Comparison of ENCODE assay signal across 19 mouse cellular contexts in genomic region chr7:125222684-125223083, GRCm38 (mm10).
"Had no signal": no experiment of that assay in that cellular context is flagged by ENCODE, and none has a peak within 500 bp of the region (broad histone marks: within the 10 kb centered on the region; RNA-seq: fewer than 3 reads in every experiment).

No protein-coding gene starts in this region.

- H3K9ac ChIP-seq: lung, embryonic 14.5 days; midbrain, embryonic 12.5 days; neural tube, embryonic 13.5 days; neural tube, embryonic 15.5 days had no signal

- DNase-seq: lung, adult 18-20 months; lung, embryonic 14.5 days; lung, postnatal 10 days; lung, postnatal 4 days; midbrain, embryonic 14.5 days; retina, postnatal 1 day; right cerebral cortex, adult 18-20 months; right cerebral cortex, postnatal 25 days; right cerebral cortex, postnatal 4 days; spleen, adult 18-20 months; thymus, adult 18-20 months; thymus, postnatal 14 days; thymus, postnatal 36 days had no signal

- H3K4me3 ChIP-seq: midbrain, embryonic 10.5 days; midbrain, embryonic 12.5 days; myocyte; neural tube, embryonic 13.5 days; neural tube, embryonic 15.5 days had no signal

- H3K4me2 ChIP-seq: lung, embryonic 14.5 days; midbrain, embryonic 12.5 days; neural tube, embryonic 13.5 days; neural tube, embryonic 15.5 days had no signal

- H3K36me3 ChIP-seq: midbrain, embryonic 10.5 days; midbrain, embryonic 12.5 days; neural tube, embryonic 13.5 days; neural tube, embryonic 15.5 days had no signal

- H3K4me1 ChIP-seq: midbrain, embryonic 10.5 days; midbrain, embryonic 12.5 days; neural tube, embryonic 13.5 days had no signal

- H3K27me3 ChIP-seq: midbrain, embryonic 12.5 days; neural tube, embryonic 13.5 days; neural tube, embryonic 15.5 days had no signal

- ATAC-seq: midbrain, embryonic 16.5 days had no signal

- H3K27ac ChIP-seq: midbrain, embryonic 10.5 days; midbrain, embryonic 12.5 days; neural tube, embryonic 13.5 days; neural tube, embryonic 15.5 days had no signal

- H3K9me3 ChIP-seq: midbrain, embryonic 10.5 days; midbrain, embryonic 12.5 days; neural tube, embryonic 13.5 days; neural tube, embryonic 15.5 days had no signal
